Mouse (Mus musculus): ENCODE data around the gene Adck1. TPM values are rescaled to one million over a fixed set of nuclear protein-coding genes. Genes with fewer than 3 reads are reported as not detected.

Adck1 gene
- polyA plus RNA-seq, 1 experiment = 13.6 TPM

DNA sequence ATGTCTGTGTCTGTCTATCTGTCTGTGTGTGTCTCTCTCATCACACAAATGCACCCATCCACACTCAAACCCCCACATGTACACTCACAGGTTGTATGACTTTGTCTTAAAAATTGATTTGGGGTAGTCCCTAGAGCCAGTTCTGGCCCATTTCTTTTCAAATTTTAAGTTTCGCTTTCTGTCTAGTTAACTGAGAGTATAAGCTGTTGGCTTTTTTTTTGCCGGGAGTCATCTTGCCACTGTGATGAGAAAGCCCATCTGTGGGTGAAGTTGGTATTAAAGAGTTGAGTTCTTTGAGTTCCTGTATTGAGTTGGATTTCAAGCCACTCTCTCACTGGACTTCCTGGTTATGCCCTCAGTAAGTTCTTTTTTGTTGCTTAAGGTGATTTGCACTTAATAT, 17.9 kb downstream of the Adck1 start:
- Histone ChIP-seq H3K9ac (ENCODE audit: low read depth, poor library complexity, severe bottlenecking) (no peak overlapping the region), H3K27ac (ENCODE audit: insufficient read depth, low read length) (no peak overlapping the region), H3K4me3 (ENCODE audit: low read depth, low read length) (no peak overlapping the region), H3K36me3 (ENCODE audit: control insufficient read depth, insufficient read depth, low read length, poor library complexity, severe bottlenecking) (no peaks in the 10 kb centered on the region), H3K27me3 (ENCODE audit: control insufficient read depth, insufficient read depth, low read length, poor library complexity, severe bottlenecking) (no peaks in the 10 kb centered on the region), H3K9me3 (replicated peaks; ENCODE audit: control insufficient read depth, insufficient read depth, low read length, poor library complexity, severe bottlenecking) (no peaks in the 10 kb centered on the region), H3K4me1 (ENCODE audit: control insufficient read depth, insufficient read depth, low read length) (no peaks in the 10 kb centered on the region)
- TF ChIP-seq POLR2A (IDR thresholded peaks at IDR 0.05; ENCODE audit: insufficient read depth, low read length) (no peak), EP300 (IDR thresholded peaks at IDR 0.05; ENCODE audit: insufficient read depth, low read depth, low read length) (no peak), CTCF (IDR thresholded peaks at IDR 0.05; ENCODE audit: low read depth, low read length) (no peak)

DNA sequence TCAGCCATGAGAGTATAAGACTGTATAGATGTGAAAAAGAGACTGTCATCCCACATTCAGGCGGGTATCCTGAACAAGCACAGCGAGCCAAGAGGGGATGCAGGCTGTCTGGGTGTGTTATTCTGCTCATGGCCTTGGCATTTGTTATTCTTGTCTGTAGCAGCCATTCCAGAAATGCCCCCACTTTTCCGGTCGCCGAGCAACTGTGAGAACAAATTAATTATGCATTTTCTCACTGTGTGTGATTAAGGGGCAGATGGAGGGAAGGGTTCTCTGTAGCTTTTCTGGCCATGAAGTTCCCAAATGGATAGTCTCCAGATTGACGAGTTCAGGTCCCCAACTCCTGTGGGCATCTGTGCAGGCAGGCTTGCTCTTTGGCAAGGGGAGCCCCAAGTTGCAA, 28.5 kb downstream of the Adck1 start:
- no peaks in the 10 kb centered on the region; the same call in 1 of the 2 replicates for H3K36me3 ChIP-seq (ENCODE audit: control insufficient read depth, insufficient read depth, low read length, poor library complexity, severe bottlenecking)
- no peaks in the 10 kb centered on the region for H3K27me3 ChIP-seq (ENCODE audit: control insufficient read depth, insufficient read depth, low read length, poor library complexity, severe bottlenecking)
- H3K9me3 ChIP-seq (replicated peaks; ENCODE audit: control insufficient read depth, insufficient read depth, low read length, poor library complexity, severe bottlenecking) = no peaks in the 10 kb centered on the region
- no peak overlapping the region for H3K4me3 ChIP-seq (ENCODE audit: low read depth, low read length)
- H3K27ac ChIP-seq (ENCODE audit: insufficient read depth, low read length) = no peak overlapping the region
- TF ChIP-seq CTCF (IDR thresholded peaks at IDR 0.05; ENCODE audit: low read depth, low read length) = no peak
- no peak for TF ChIP-seq POLR2A (IDR thresholded peaks at IDR 0.05; ENCODE audit: insufficient read depth, low read length)
- TF ChIP-seq EP300 (IDR thresholded peaks at IDR 0.05; ENCODE audit: insufficient read depth, low read depth, low read length) = no peak
- no peaks in the 10 kb centered on the region for H3K4me1 ChIP-seq (ENCODE audit: control insufficient read depth, insufficient read depth, low read length)
- no peak overlapping the region for H3K9ac ChIP-seq (ENCODE audit: low read depth, poor library complexity, severe bottlenecking)

DNA sequence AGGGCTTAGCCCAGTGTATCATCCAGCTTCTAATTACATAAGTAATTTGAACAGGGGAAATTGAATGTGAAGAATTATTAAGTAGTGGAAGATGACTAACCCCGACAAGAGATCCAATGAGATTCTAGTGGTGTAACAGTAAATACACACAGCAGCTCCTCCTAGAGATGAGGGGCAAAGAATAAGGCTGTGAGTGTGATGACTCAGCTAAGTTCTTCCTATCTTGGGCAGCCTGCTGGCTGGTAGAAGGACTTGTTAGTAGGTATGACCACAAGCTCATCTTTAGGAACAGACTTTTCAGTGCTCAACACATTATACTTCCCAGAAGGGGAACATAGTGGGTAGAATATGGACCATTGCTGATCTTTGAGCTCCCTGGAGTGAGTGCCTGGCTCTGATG, 38.3 kb downstream of the Adck1 start:
- Histone ChIP-seq H3K9ac (ENCODE audit: low read depth, poor library complexity, severe bottlenecking) (no peak overlapping the region), H3K36me3 (ENCODE audit: control insufficient read depth, insufficient read depth, low read length, poor library complexity, severe bottlenecking) (no peaks in the 10 kb centered on the region), H3K27me3 (ENCODE audit: control insufficient read depth, insufficient read depth, low read length, poor library complexity, severe bottlenecking) (no peaks in the 10 kb centered on the region), H3K4me3 (ENCODE audit: low read depth, low read length) (no peak overlapping the region), H3K4me1 (ENCODE audit: control insufficient read depth, insufficient read depth, low read length) (no peaks in the 10 kb centered on the region), H3K27ac (ENCODE audit: insufficient read depth, low read length) (no peak overlapping the region), H3K9me3 (replicated peaks; ENCODE audit: control insufficient read depth, insufficient read depth, low read length, poor library complexity, severe bottlenecking) (no peaks in the 10 kb centered on the region)
- TF ChIP-seq EP300 (IDR thresholded peaks at IDR 0.05; ENCODE audit: insufficient read depth, low read depth, low read length) (no peak), POLR2A (IDR thresholded peaks at IDR 0.05; ENCODE audit: insufficient read depth, low read length) (no peak), CTCF (IDR thresholded peaks at IDR 0.05; ENCODE audit: low read depth, low read length) (no peak)

DNA sequence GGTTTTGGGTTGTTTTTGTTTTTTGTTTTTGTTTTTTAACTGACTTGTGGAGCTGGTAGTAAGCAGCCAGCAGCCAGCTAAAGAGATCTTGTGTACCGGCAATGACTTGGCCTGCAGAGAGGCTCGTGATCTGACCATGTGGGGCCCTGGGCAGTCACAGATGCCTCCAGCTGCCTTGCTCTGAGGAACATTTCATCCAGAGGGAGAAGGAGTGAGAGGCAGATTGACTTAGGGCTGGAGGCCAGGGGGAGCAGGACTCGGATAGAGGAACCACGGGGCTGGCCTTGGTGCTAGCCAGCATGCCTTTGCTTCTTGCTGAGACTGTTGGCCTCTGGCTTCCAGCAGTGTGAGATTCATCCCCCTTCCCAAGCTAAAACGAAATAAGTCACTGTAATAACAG, 43.2 kb downstream of the Adck1 start:
- H3K36me3 ChIP-seq (ENCODE audit: control insufficient read depth, insufficient read depth, low read length, poor library complexity, severe bottlenecking) = no peaks in the 10 kb centered on the region
- TF ChIP-seq POLR2A (IDR thresholded peaks at IDR 0.05; ENCODE audit: insufficient read depth, low read length) = no peak
- TF ChIP-seq EP300 (IDR thresholded peaks at IDR 0.05; ENCODE audit: insufficient read depth, low read depth, low read length) = no peak
- TF ChIP-seq CTCF (IDR thresholded peaks at IDR 0.05; ENCODE audit: low read depth, low read length) = no peak
- H3K27ac ChIP-seq (ENCODE audit: insufficient read depth, low read length) = no peak overlapping the region
- H3K9ac ChIP-seq (ENCODE audit: low read depth, poor library complexity, severe bottlenecking) = no peak overlapping the region
- H3K4me1 ChIP-seq (ENCODE audit: control insufficient read depth, insufficient read depth, low read length) = no peaks in the 10 kb centered on the region
- H3K9me3 ChIP-seq (replicated peaks; ENCODE audit: control insufficient read depth, insufficient read depth, low read length, poor library complexity, severe bottlenecking) = no peaks in the 10 kb centered on the region
- H3K27me3 ChIP-seq (ENCODE audit: control insufficient read depth, insufficient read depth, low read length, poor library complexity, severe bottlenecking) = no peaks in the 10 kb centered on the region
- H3K4me3 ChIP-seq (ENCODE audit: low read depth, low read length) = no peak overlapping the region

DNA sequence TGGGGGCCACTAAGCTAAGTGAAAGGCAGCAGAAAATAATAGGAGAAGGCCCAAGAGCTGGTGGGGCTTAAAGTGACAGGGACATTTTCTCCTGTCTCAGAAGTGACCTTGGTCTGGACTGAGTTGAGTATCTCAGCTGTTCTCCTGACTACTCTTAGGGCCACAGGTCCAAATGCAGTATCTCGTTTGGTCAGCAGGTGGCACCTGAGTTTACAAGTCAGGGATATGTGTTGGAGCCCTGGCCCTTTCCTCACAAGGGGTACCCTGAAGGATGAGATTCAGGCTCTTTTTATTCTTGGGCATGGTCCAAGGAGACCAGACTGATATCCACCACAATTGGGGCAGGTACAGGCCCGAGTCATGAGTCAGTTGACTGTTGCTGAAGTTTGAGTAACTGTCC, 44.8 kb downstream of the Adck1 start:
- no peak overlapping the region for H3K9ac ChIP-seq (ENCODE audit: low read depth, poor library complexity, severe bottlenecking)
- no peak overlapping the region for H3K4me3 ChIP-seq (ENCODE audit: low read depth, low read length)
- no peaks in the 10 kb centered on the region for H3K9me3 ChIP-seq (replicated peaks; ENCODE audit: control insufficient read depth, insufficient read depth, low read length, poor library complexity, severe bottlenecking)
- no peaks in the 10 kb centered on the region for H3K27me3 ChIP-seq (ENCODE audit: control insufficient read depth, insufficient read depth, low read length, poor library complexity, severe bottlenecking)
- no peak overlapping the region for H3K27ac ChIP-seq (ENCODE audit: insufficient read depth, low read length)
- TF ChIP-seq CTCF (IDR thresholded peaks at IDR 0.05; ENCODE audit: low read depth, low read length) = peak; percentile 49
- TF ChIP-seq EP300 (IDR thresholded peaks at IDR 0.05; ENCODE audit: insufficient read depth, low read depth, low read length) = no peak
- H3K36me3 ChIP-seq (ENCODE audit: control insufficient read depth, insufficient read depth, low read length, poor library complexity, severe bottlenecking) = no peaks in the 10 kb centered on the region
- no peaks in the 10 kb centered on the region for H3K4me1 ChIP-seq (ENCODE audit: control insufficient read depth, insufficient read depth, low read length)

DNA sequence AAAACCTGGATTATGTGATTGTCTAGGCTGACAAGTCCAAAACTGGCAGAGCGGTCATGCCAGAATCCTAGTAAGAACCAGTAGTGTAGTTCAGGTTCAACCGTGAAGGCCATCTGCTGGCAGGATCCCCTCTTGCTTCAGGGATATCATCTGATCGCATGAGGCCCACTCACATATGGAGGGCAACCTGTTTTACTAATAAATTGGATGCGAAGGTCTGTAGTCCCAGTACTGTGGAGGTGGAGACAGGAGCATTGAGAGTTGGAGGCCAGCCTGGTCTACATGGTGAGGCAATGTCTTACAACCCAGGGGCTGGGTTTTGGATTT, 47.6 kb downstream of the Adck1 start:
- no peak overlapping the region for H3K9ac ChIP-seq (ENCODE audit: low read depth, poor library complexity, severe bottlenecking)
- H3K27ac ChIP-seq (ENCODE audit: insufficient read depth, low read length) = no peak overlapping the region
- H3K36me3 ChIP-seq (ENCODE audit: control insufficient read depth, insufficient read depth, low read length, poor library complexity, severe bottlenecking) = no peaks in the 10 kb centered on the region
- H3K4me3 ChIP-seq (ENCODE audit: low read depth, low read length) = no peak overlapping the region
- H3K4me1 ChIP-seq (ENCODE audit: control insufficient read depth, insufficient read depth, low read length) = no peaks in the 10 kb centered on the region
- H3K27me3 ChIP-seq (ENCODE audit: control insufficient read depth, insufficient read depth, low read length, poor library complexity, severe bottlenecking) = no peaks in the 10 kb centered on the region
- no peaks in the 10 kb centered on the region for H3K9me3 ChIP-seq (replicated peaks; ENCODE audit: control insufficient read depth, insufficient read depth, low read length, poor library complexity, severe bottlenecking)
- TF ChIP-seq POLR2A (IDR thresholded peaks at IDR 0.05; ENCODE audit: insufficient read depth, low read length) = no peak
- no peak for TF ChIP-seq CTCF (IDR thresholded peaks at IDR 0.05; ENCODE audit: low read depth, low read length)
- no peak for TF ChIP-seq EP300 (IDR thresholded peaks at IDR 0.05; ENCODE audit: insufficient read depth, low read depth, low read length)

Measured in ES-Bruce4 (cell line).